Mouse (Mus musculus): ENCODE data around the gene Unc13d.

GRCm38 (mm10) chr11:116117241-116117640, 39.5 kb upstream of the Unc13d start:
- TF ChIP-seq CTCF (IDR thresholded peaks at IDR 0.05) (no peak), EP300 (IDR thresholded peaks at IDR 0.05) (no peak)
